Mouse (Mus musculus) ES-E14 (cell line): ENCODE measurements at regions not wholly inside any gene's neighbourhood (a gene's known extent, or its start where the extent isn't known, plus 50 kb on each side); places are given as distances from the start of the nearest gene placed in this dataset.

Experiments used
- CHD2 ChIP-seq: IDR thresholded peaks from 2 replicates; pipeline ENCODE4 v1.6.1; 2014; ENCODE audit warnings: mild to moderate bottlenecking, low read depth, low read length, inconsistent platforms
- HCFC1 ChIP-seq: IDR thresholded peaks from 2 replicates; pipeline ENCODE4 v1.6.1; 2012; ENCODE audit warnings: low read length, inconsistent platforms, borderline replicate concordance; ENCODE audit not compliant: insufficient read depth
- MAFK ChIP-seq: IDR thresholded peaks from 2 replicates; pipeline ENCODE4 v1.6.1; 2014; ENCODE audit warnings: mild to moderate bottlenecking, low read depth, low read length, inconsistent platforms; ENCODE audit not compliant: insufficient read depth
- ZC3H11A ChIP-seq: IDR thresholded peaks from 2 replicates; pipeline ENCODE4 v1.6.1; 2012; ENCODE audit warnings: low read depth, mild to moderate bottlenecking, inconsistent platforms, low read length, borderline replicate concordance

DNA sequence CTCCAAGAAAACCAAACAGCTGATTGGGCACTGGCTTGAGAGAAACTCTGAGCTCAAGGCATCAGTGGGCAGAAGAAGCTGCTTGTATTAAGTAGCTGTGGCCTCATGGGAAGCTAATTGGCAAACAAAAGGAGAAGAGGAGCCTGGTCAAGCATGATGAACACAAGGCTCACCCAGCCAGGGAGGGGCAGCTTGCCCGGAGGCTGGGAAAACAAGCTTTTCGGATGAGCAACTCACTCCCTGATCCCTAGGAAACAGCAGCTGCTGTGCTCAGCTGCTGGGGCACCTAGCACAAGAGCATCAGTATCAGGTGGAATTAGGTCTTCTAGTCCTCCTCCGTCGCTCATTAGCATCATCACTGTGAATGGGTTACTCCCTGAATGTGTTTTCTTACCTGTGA is 405.6 kb upstream of the Kdm8 start:
- TF ChIP-seq HCFC1 (no peak), MAFK (no peak), CHD2 (no peak), ZC3H11A (no peak)
